Mouse (Mus musculus): Measurements from ENCODE around the gene Bdkrb1. TPM values are rescaled to one million over a fixed set of nuclear protein-coding genes. Genes with fewer than 3 reads are reported as not detected.

The Bdkrb1 gene
- polyA plus RNA-seq, 1 experiment from 2014 or later: not detected

DNA sequence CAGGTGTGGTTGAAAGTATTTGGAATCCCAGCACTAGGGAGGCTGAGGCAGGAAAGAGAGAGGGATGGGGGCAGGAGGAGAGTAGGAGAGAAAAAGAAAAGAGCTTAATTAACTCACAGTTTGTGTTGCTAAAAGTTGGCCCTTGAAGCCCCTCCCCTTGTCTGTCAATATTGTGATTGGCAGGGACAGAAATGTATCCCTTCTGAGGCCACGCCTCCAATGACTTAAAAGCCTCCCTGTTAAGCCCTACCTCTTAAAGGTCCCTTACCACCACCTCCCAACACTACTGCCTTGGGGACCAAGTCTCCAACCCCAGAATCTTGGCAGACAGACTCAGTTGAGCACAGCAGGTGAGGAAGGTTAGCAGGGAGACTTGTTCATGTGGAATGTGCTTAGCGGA is 30.3 kb upstream of the Bdkrb1 start:
- Histone ChIP-seq H3K4me3 (no peak overlapping the region), H3K36me3 (no peaks in the 10 kb centered on the region), H3K9me3 (no peaks in the 10 kb centered on the region), H3K27ac (no peak overlapping the region), H3K4me2 (replicated peaks) (no peak overlapping the region), H3K9ac (no peak overlapping the region), H3K4me1 (no peaks in the 10 kb centered on the region), H3K27me3 (no peaks in the 10 kb centered on the region)
- ATAC-seq (ENCODE audit: low FRiP score, low read depth): no peak; the same call in 1 of the 2 replicates
- WGBS: 73% methylated on average over 2 of the region's 2 CpGs

DNA sequence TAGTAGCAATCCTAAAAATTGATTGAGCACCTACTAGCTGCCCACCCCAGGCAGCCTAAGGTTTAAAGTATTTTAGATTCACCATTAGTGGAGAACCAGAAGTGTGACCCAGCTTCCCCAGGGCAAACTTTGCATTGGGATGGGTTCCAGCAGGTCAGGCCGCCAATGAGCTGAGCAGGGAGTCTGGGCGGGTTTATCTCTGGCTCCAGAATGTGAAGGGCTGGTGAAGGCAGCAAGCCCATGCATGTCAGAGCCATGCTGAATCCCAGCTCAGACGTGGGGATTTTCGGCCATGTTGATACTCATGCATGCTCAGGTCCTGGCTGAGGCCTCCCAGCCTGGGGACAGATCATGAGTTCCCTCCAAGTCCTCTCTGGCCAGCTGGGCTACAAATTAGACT is 28.5 kb upstream of the Bdkrb1 start:
- Histone ChIP-seq H3K36me3 (no peaks in the 10 kb centered on the region), H3K4me1 (no peaks in the 10 kb centered on the region), H3K27me3 (no peaks in the 10 kb centered on the region), H3K27ac (no peak overlapping the region), H3K9ac (no peak overlapping the region), H3K4me2 (replicated peaks) (no peak overlapping the region), H3K4me3 (no peak overlapping the region), H3K9me3 (no peaks in the 10 kb centered on the region)
- 78% methylated on average over 4 of the region's 4 CpGs for WGBS
- no peak for ATAC-seq (ENCODE audit: low FRiP score, low read depth)

DNA sequence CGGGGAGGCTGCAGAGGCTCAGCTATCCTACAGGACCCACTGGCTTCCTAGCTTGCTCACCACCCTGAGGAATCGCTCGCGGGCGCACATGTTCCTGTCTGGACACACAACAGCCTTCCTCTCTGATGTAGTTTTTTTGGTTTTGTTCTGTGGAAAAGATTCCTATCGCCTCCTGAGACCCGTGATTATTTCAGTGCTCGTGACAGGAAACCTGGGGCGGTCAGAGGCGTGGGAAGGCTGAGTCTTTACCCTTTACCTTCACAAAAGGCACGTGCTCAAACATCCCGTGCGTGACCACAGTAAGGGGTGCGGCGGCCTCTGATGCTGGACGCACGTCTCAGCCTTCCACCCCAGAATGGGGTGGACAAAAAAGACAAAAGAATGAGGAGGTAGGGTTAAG is 22.4 kb upstream of the Bdkrb1 start:
- WGBS: 80% methylated on average over 17 of the region's 17 CpGs
- Histone ChIP-seq H3K9ac (no peak overlapping the region), H3K4me1 (peaks cover 34% of the 10 kb centered on the region), H3K27ac (no peak overlapping the region; the same call in 1 of the 2 replicates), H3K36me3 (no peaks in the 10 kb centered on the region), H3K4me3 (no peak overlapping the region), H3K9me3 (no peaks in the 10 kb centered on the region), H3K4me2 (replicated peaks) (no peak overlapping the region), H3K27me3 (no peaks in the 10 kb centered on the region)
- no peak for ATAC-seq (ENCODE audit: low FRiP score, low read depth)

DNA sequence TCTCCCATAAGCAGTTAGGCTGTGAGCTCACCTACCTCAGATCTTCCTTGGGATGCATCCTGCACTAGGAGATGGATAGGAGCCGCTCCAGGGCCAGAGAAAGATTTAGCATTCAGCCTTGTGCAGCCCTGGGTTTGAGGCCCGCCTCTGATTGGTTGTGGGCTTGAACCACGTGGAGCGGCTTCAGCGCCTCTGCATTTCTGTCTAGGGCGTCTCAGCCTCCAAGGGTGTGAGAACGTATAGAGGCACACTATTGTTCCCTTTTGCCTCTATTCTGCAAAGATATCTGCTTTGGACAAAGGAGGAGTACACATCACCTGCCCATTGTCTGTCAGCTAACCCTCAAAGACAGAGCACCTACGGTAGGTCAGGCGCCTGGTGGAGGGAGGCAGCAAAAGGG is 20.4 kb upstream of the Bdkrb1 start:
- no peak overlapping the region for H3K27ac ChIP-seq
- H3K4me3 ChIP-seq: no peak overlapping the region
- H3K4me2 ChIP-seq (replicated peaks): no peak overlapping the region
- no peaks in the 10 kb centered on the region for H3K36me3 ChIP-seq
- H3K9me3 ChIP-seq: no peaks in the 10 kb centered on the region
- ATAC-seq (ENCODE audit: low FRiP score, low read depth): no peak
- WGBS: 64% methylated on average over 9 of the region's 9 CpGs
- H3K27me3 ChIP-seq: no peaks in the 10 kb centered on the region
- H3K4me1 ChIP-seq: peaks cover 34% of the 10 kb centered on the region
- no peak overlapping the region for H3K9ac ChIP-seq

DNA sequence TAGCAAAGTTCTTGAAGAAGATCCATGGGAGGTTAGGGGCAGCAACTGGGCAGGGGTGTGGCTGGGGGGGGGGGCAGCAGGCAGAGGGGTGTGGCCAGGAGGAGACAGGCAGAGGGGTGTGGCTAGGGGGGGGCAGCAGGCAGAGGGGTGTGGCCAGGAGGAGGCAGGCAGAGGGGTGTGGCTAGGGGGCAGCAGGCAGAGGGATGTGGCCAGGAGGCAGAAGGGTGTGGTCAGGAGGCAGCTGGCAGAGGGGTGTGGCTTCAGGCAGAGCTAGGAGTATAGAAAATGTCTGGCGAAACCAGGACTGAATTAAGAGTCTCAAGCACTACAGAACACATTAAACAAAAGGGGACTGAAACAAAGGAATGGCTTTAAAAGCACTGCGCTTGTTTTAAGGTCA is 19.4 kb upstream of the Bdkrb1 start:
- no peak overlapping the region for H3K27ac ChIP-seq
- H3K4me1 ChIP-seq: peaks cover 34% of the 10 kb centered on the region
- H3K27me3 ChIP-seq: no peaks in the 10 kb centered on the region
- H3K36me3 ChIP-seq: no peaks in the 10 kb centered on the region
- H3K9me3 ChIP-seq: no peaks in the 10 kb centered on the region
- no peak overlapping the region for H3K4me2 ChIP-seq (replicated peaks)
- 26% methylated on average over 2 of the region's 2 CpGs for whole genome bisulfite sequencing
- ATAC-seq (ENCODE audit: low FRiP score, low read depth): no peak
- H3K9ac ChIP-seq: no peak overlapping the region
- H3K4me3 ChIP-seq: no peak overlapping the region

DNA sequence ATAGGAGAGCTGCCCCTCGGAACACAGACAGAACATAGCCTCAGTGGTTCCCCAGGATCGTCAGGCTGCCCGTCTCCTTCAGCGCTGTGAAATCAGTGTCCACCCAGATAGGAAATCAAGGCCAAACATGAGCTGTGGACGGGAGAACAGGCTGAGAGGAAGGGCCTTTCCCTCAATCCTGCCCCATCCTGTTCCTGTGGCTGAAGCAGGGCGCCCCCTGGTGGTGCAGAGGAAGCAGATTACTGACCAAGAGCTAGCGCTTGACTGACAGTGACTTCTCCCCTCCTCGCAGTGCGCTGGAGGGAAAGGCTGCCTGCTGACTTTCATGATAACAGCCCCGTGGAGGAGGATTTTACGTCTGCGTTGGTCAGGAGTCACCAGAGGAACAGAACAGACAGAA is 18.0 kb upstream of the Bdkrb1 start:
- H3K36me3 ChIP-seq: no peaks in the 10 kb centered on the region
- peaks cover 31% of the 10 kb centered on the region for H3K4me1 ChIP-seq
- H3K4me2 ChIP-seq (replicated peaks): no peak overlapping the region
- H3K9ac ChIP-seq: no peak overlapping the region
- H3K27ac ChIP-seq: no peak overlapping the region
- H3K27me3 ChIP-seq: no peaks in the 10 kb centered on the region
- WGBS: 20% methylated on average over 12 of the region's 12 CpGs
- ATAC-seq (ENCODE audit: low FRiP score, low read depth): 0 out of 2 replicates have a peak, but pooled peaks have one; percentile 37
- H3K4me3 ChIP-seq: no peak overlapping the region
- no peaks in the 10 kb centered on the region for H3K9me3 ChIP-seq

DNA sequence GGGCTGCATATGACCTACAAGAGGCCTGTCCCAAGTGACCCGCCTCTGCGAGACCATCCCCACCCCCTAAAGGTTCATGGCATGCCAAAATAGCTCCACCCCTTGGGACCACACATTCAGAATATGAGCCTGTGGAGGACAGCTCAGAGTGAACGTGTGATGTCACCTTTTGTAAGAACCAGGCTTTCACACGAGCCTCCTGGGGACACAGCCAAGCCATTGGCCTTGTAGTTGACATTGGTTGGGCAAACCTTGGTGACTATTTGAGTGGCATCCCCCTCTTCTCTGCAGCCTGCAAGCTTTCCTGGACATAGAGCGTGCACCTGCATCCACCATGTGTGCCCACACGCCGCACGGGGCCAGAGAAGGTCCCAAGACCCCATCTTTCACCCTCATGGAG is 15.4 kb upstream of the Bdkrb1 start:
- H3K4me3 ChIP-seq: no peak overlapping the region
- WGBS: 86% methylated on average over 8 of the region's 8 CpGs
- H3K4me1 ChIP-seq: peaks cover 21% of the 10 kb centered on the region
- no peak overlapping the region for H3K27ac ChIP-seq
- H3K9me3 ChIP-seq: no peaks in the 10 kb centered on the region
- H3K36me3 ChIP-seq: no peaks in the 10 kb centered on the region
- H3K27me3 ChIP-seq: no peaks in the 10 kb centered on the region
- ATAC-seq (ENCODE audit: low FRiP score, low read depth): no peak
- H3K4me2 ChIP-seq (replicated peaks): no peak overlapping the region
- no peak overlapping the region for H3K9ac ChIP-seq

DNA sequence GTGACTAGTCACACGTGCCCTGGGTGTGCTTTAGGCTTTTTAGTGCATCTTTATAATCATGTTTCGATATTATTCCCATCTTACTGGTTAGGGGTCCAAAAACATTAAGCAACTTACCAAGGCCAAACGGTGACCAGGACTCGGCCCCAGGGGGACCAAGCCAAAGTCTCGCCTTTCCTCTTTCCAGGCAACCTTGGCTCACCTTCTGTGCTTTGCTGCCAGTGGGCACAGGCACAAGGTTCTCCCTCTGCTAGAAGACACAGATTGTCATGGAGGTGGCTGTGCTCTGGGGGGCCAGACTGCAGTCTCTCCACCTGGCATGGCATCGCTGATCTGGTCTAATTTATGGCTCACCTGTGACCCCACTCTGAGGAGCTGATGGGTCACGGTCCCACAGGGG is 12.1 kb upstream of the Bdkrb1 start:
- no peaks in the 10 kb centered on the region for H3K36me3 ChIP-seq
- no peak overlapping the region for H3K4me2 ChIP-seq (replicated peaks)
- no peak overlapping the region for H3K27ac ChIP-seq
- 68% methylated on average over 7 of the region's 7 CpGs for WGBS
- no peaks in the 10 kb centered on the region for H3K9me3 ChIP-seq
- H3K27me3 ChIP-seq: no peaks in the 10 kb centered on the region
- H3K4me1 ChIP-seq: no peaks in the 10 kb centered on the region
- no peak overlapping the region for H3K4me3 ChIP-seq
- no peak for ATAC-seq (ENCODE audit: low FRiP score, low read depth)
- no peak overlapping the region for H3K9ac ChIP-seq

DNA sequence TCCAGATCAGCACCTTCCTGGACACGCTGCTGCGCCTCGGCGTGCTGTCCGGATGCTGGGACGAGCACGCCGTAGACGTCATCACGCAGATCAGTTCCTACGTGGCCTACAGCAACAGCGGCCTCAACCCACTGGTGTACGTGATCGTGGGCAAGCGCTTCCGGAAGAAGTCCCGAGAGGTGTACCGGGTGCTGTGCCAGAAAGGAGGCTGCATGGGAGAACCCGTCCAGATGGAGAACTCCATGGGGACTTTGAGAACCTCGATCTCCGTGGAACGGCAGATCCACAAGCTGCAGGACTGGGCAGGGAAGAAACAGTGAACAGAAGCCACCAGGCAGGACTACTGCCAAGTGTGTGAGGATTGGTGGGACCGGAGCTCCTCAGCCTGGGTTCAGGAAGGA is 10.5 kb upstream of the Bdkrb1 start:
- H3K4me3 ChIP-seq: no peak overlapping the region
- no peak overlapping the region for H3K9ac ChIP-seq
- no peaks in the 10 kb centered on the region for H3K4me1 ChIP-seq
- no peaks in the 10 kb centered on the region for H3K36me3 ChIP-seq
- 96% methylated on average over 23 of the region's 23 CpGs for WGBS
- no peak for ATAC-seq (ENCODE audit: low FRiP score, low read depth)
- H3K4me2 ChIP-seq (replicated peaks): no peak overlapping the region
- no peaks in the 10 kb centered on the region for H3K9me3 ChIP-seq
- H3K27me3 ChIP-seq: no peaks in the 10 kb centered on the region
- H3K27ac ChIP-seq: no peak overlapping the region

DNA sequence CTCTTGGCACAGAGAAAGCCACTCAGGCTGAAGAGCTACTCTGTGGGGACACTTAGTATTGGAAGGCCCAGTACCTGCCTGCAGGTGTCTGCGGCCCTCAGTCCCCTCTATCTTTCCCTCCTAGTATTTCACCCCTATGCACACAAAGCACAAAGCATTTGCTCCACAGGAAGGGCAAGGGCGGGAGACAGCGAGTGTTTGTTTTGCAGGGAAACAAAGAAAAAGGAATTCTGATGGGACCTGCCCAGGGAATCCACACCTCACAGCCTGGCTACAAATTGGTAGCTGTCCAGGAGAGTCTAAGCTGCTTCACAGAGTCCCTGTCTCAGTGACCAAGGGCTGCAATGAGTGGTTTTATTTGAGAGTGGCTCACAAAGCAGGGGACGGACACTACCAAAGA is 9.4 kb upstream of the Bdkrb1 start:
- H3K36me3 ChIP-seq: no peaks in the 10 kb centered on the region
- no peaks in the 10 kb centered on the region for H3K27me3 ChIP-seq
- H3K4me1 ChIP-seq: peaks cover 4% of the 10 kb centered on the region; the same call in 1 of the 2 replicates
- no peaks in the 10 kb centered on the region for H3K9me3 ChIP-seq
- H3K9ac ChIP-seq: no peak overlapping the region
- no peak overlapping the region for H3K4me2 ChIP-seq (replicated peaks)
- WGBS: 67% methylated on average over 4 of the region's 4 CpGs
- no peak overlapping the region for H3K4me3 ChIP-seq
- ATAC-seq (ENCODE audit: low FRiP score, low read depth): no peak
- H3K27ac ChIP-seq: no peak overlapping the region

DNA sequence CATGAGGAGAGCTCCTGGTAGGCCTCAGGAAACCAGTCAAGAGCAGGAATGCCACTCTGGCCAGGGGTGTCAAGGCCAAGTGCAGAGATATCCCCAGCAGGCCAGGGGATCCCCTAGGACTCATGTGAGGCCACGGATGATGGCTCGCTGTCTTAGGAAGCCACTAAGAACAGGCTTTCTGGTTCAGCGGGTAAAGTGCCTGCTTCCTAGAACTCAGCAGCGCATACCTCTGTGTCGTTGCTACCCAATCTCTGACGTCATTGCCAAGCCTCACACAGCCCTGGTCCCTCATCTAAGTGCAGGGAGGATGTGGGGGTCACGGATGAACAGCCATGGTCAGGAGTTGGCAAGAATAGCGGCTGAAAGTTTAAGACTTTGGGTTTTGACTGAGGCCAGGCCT is 5.8 kb upstream of the Bdkrb1 start:
- no peak overlapping the region for H3K4me2 ChIP-seq (replicated peaks)
- no peaks in the 10 kb centered on the region for H3K27me3 ChIP-seq
- H3K36me3 ChIP-seq: no peaks in the 10 kb centered on the region
- WGBS: 91% methylated on average over 8 of the region's 8 CpGs
- H3K9ac ChIP-seq: no peak overlapping the region
- ATAC-seq (ENCODE audit: low FRiP score, low read depth): no peak
- no peak overlapping the region for H3K4me3 ChIP-seq
- peaks cover 4% of the 10 kb centered on the region; the same call in 1 of the 2 replicates for H3K4me1 ChIP-seq
- no peaks in the 10 kb centered on the region for H3K9me3 ChIP-seq
- H3K27ac ChIP-seq: no peak overlapping the region

DNA sequence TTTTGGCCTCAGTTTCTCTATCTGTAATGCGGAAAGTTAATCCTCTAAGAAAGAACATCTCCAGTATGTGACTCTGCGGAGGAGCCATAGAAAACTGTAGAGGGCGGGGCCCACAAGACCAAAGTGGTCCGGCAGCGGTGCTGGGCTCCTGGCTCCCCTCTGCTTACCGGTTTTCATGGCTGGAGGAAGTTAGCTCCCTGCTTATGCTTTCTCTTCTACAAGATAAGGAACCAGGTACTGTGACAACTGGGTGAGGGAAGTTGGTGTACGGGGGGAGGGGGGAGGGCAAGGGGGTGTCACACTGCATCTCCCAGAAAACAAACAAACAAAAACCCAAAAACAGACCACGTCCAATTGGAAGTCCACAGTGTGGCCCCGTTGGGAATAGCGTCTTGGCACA is 4.4 kb upstream of the Bdkrb1 start:
- Histone ChIP-seq H3K4me1 (peaks cover 4% of the 10 kb centered on the region; the same call in 1 of the 2 replicates), H3K27ac (no peak overlapping the region), H3K9ac (no peak overlapping the region), H3K27me3 (no peaks in the 10 kb centered on the region), H3K9me3 (no peaks in the 10 kb centered on the region), H3K4me3 (no peak overlapping the region), H3K4me2 (replicated peaks) (no peak overlapping the region), H3K36me3 (no peaks in the 10 kb centered on the region)
- ATAC-seq (ENCODE audit: low FRiP score, low read depth): no peak
- 86% methylated on average over 10 of the region's 10 CpGs for WGBS

DNA sequence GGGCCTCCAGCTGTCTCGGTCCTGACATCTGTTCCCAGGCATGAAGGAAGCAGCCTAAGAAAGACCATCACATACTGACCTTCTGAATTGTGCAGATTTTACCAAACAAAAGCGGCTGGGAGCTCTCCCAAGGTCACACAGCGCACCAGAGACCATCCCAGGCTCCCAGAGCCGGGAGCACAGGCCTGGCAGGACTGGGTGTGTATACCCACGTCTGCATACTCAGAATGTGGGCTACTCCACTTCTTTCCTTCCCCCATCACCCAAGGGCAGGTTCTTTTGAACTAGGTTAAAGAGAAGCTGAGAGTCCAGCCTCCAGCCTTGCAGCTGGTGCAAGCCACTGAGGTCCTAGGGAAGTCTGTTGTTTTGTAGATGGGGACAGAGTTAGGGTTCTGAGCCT is 3.8 kb upstream of the Bdkrb1 start:
- Histone ChIP-seq H3K9ac (peak overlapping the region; percentile 4; the same call in 1 of the 2 replicates), H3K27ac (no peak overlapping the region), H3K36me3 (no peaks in the 10 kb centered on the region), H3K4me1 (peaks cover 4% of the 10 kb centered on the region; the same call in 1 of the 2 replicates), H3K4me2 (replicated peaks) (no peak overlapping the region), H3K4me3 (no peak overlapping the region), H3K27me3 (no peaks in the 10 kb centered on the region), H3K9me3 (no peaks in the 10 kb centered on the region)
- WGBS: 66% methylated on average over 5 of the region's 5 CpGs
- ATAC-seq (ENCODE audit: low FRiP score, low read depth): no peak
